Mouse (Mus musculus) adrenal gland, postnatal 4 days (tissue): ENCODE data around the gene Il21r. TPM values are rescaled to one million over a fixed set of nuclear protein-coding genes. Genes with fewer than 3 reads are reported as not detected.

Source experiments
- DNase-seq, 2 experiments: peaks; one replicate each; pipeline ENCODE4 v3.0.0; 2021 to 2022; ENCODE audit warnings: low spot score in 2 of 2, mixed read lengths in 2 of 2
- total RNA-seq, 2 experiments: library from RNA; stranded (reverse); gene quantifications; 2 replicates each; pipeline ENCODE4 v1.2.3; 2021

The Il21r gene
- total RNA-seq, 2 experiments from 2014 or later: 0.76 TPM

DNA sequence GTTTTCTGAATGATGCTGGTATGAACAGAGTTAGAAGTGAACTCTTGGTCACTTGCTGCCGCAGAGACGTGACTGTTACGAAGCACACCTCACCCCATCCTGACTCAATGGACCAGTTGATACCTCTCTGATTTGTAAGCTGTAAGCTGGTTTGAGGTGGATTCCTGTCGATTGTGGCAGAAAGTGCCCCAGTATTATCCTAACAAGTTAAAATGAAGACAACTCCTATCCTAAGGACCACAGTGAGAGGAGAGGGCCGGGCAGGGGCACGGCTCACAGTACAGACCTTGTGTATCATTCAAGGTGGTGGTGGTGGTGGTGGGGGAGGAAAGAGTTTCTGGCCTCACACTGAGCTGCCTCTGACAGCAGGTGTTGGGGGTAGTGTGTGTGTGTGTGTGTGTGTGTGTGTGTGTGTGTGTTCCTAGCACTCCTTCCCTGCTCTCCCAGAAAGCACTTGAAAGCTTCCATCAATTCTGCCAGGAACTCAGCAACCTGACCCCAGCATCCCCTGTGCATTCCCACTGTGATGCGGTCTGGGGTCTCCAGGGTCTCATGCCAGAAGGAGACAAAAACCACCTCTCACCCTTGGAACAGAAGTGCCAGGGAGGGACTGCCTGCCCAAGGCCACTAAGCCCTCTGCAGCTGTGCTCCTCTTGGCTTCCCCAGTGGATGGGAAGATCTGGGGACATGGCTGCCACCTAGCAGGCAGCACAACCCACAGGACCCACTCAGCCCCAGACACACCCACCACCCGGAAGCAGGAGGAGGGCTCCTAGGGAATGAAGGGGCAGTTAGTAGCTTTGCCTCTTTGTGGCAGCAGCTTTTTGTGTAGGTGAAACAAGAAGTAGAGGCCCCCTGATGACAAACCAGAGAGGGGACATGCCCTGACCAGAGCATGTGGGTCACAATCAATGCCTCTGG lies 34.3 kb downstream of the Il21r start:
- no peak for DNase-seq

- no peak for DNase-seq
Observed at GRCm38 (mm10) chr7:125638376-125638775, 35.1 kb downstream of the Il21r start.

DNA sequence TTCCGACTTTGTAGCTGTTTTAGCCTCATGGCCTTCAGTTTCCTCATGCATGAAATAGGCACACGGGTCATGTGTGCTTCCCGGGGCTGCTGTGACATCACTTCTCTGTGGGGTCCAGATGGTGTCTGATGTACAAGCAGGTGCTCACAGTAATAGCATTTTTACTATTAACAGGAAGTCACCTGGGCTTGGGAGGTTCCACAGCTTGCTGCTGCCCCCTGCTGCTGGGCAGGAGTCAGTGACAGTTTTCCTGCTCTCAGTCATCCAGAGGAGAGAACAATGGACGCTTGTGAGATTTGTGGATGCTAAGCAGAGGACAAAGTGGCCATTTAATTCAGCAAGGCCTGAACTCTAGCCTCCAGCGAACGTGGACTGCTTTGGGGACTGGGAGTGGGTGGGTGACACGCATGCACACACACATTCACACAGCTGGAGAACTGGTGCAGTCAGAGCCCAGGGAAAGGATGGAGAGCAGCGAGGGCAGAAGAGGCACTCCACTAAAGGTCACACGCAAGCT lies 35.7 kb downstream of the Il21r start:
- DNase-seq: no peak

DNA sequence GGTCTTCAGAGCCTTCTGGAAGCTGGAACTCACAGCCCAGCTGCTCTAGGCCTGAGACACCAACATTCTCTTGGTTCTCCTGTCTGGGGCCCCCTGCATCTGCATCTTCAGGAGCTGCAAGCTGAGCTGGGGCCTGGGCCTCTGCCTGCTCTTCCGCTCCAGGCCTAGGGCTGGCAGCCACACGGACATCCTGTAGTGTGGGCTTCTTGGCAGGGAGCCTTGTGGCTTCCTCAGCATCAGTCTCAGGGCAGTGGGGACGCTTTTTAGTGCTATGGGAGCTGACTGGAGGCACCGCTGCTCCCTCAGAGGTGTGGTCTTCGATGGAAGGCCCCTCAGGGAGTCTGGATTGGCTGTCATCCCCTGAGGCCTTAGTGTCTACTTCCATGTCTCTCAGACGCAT lies 40.7 kb downstream of the Il21r start:
- DNase-seq: no peak

- no peak for DNase-seq
Observed at GRCm38 (mm10) chr7:125645413-125645812, 42.2 kb downstream of the Il21r start.

- no peak for DNase-seq
Observed at GRCm38 (mm10) chr7:125649013-125649412, 45.8 kb downstream of the Il21r start.

- DNase-seq: no peak
Observed at GRCm38 (mm10) chr7:125657511-125657910, 54.3 kb downstream of the Il21r start.

DNA sequence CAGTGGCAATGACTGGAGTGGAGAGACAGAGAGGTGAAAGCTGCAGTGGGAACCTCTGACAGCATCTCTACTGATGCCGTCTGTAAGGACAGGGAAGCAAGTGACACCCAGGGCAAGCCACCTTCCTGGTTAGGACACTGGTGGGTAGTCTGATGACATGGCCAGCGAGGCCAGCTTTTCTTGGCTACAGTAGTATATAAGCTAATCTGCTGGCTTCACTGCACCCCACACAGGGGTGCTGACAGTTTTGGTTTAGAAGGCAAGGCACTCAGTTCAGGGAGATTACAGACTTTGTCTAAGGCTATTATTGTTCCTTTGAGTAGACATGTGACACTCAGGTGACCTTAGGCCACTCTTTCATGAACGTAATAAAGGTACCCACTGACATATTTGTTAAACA lies 60.4 kb downstream of the Il21r start:
- DNase-seq: no peak

DNA sequence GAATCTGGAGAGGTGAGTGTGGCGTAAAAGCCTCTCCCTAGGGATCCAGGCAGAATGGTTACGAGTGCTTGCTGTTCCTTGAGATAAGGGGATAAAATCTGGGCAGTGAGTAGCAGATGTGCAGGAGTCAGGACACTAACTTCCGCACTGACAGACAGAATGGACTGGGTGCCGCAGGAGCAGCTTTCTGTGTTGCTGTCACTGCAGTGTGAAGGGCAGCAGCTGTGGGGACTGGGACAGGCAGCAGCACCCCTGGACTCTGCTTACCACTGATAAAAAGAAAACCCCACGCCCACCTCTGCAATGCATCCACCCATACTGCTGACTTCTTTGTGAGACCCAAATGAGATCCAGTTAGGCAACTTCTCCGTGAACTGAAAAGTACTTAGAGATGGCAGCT lies 67.6 kb downstream of the Il21r start:
- no peak for DNase-seq

DNA sequence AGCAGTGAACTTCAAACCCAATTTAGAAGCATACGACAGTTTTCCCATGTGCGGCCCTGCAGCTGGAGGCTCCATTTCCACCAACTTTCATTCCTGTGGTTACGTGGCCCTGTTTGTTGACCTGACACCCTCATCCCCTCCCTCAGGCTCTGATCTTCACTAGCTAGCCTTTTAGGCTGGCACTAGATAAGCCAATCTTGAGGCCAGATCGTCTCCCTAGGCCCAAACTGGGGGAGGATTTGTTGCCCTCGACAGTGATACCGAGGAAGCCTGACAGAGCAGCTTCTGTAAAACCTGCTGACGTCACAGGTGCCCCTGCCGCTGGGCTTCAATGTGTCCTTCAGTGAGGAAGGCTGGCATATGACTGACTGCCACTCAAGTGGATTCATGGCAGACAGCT lies 68.2 kb downstream of the Il21r start:
- DNase-seq: no peak

DNA sequence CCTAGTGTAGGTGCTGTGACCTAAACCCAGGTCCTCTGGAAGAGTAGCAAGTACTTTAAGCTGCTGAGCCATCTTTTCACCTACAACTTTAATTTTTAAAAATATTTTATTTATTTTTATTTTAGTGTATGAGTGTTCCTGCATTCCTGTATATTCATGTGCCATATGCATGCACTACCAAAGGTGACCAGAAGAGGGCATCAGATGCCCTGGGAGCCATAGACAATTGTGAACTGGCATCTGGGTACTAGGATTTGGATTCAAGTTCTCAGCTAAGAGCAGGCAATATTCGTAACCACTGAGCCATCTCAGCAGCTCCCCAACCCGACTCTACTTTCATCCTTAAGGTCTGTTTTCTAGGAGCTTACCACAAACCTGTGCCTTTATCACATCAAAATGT lies 71.7 kb downstream of the Il21r start:
- no peak for DNase-seq

DNA sequence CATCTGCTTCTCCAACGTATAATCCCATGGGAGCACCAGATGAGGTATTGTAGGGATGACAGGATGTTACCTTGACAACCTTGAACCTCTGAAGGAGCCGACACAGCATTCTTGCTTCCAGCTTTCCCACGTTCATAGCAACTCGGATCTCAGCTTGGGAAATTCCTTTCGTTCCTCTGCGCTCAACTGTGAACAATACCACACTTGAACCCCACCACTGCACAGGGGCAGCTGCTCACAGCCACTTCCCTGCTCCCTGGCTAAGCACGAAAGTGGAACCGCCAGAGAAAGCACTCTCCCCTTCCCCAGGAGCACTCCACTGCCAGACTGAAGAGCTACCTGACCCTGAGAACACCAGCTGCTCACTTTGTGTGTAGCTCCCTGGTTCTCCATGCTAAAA lies 75.5 kb downstream of the Il21r start:
- DNase-seq: no peak

GRCm38 (mm10) chr7:125679936-125680335 lies 76.7 kb downstream of the Il21r start:
- no peak for DNase-seq

Other genes starting within 250 kb of the Il21r start
- gene Kdm8, start 158.8 kb upstream of the Il21r start, total RNA-seq: 1 to 10 TPM; 7.0 to 9.1 TPM
- gene Nsmce1, start 111.8 kb upstream of the Il21r start, total RNA-seq: 10 to 100 TPM; 59.7 to 60.0 TPM
- gene Il4ra, start 51.3 kb upstream of the Il21r start, total RNA-seq: 10 to 100 TPM; 84.9 TPM
- gene Gtf3c1, start 104.4 kb downstream of the Il21r start, total RNA-seq: 10 to 100 TPM; 74.6 to 78.3 TPM
- gene D430042O09Rik, start 104.5 kb downstream of the Il21r start, total RNA-seq: 10 to 100 TPM; 25.1 to 29.6 TPM